Mouse (Mus musculus) thymus, adult 2 months (tissue): ENCODE results near the gene Cat.

Source experiments
- CTCF ChIP-seq: fragments of 200-500 bp; IDR thresholded peaks from 2 replicates; pipeline ENCODE4 v1.5.1; 2012; ENCODE audit warnings: mild to moderate bottlenecking, control low read depth, low read length, moderate library complexity, borderline replicate concordance; ENCODE audit not compliant: control insufficient read depth, poor library complexity, insufficient read depth; ENCODE audit errors: extremely low read depth
- POLR2A ChIP-seq: fragments of 200-500 bp; IDR thresholded peaks from 2 replicates; pipeline ENCODE4 v1.6.1; 2012; ENCODE audit warnings: mild to moderate bottlenecking, low read length, control low read depth, moderate library complexity; ENCODE audit not compliant: control insufficient read depth, poor library complexity, insufficient read depth; ENCODE audit errors: extremely low read depth

DNA sequence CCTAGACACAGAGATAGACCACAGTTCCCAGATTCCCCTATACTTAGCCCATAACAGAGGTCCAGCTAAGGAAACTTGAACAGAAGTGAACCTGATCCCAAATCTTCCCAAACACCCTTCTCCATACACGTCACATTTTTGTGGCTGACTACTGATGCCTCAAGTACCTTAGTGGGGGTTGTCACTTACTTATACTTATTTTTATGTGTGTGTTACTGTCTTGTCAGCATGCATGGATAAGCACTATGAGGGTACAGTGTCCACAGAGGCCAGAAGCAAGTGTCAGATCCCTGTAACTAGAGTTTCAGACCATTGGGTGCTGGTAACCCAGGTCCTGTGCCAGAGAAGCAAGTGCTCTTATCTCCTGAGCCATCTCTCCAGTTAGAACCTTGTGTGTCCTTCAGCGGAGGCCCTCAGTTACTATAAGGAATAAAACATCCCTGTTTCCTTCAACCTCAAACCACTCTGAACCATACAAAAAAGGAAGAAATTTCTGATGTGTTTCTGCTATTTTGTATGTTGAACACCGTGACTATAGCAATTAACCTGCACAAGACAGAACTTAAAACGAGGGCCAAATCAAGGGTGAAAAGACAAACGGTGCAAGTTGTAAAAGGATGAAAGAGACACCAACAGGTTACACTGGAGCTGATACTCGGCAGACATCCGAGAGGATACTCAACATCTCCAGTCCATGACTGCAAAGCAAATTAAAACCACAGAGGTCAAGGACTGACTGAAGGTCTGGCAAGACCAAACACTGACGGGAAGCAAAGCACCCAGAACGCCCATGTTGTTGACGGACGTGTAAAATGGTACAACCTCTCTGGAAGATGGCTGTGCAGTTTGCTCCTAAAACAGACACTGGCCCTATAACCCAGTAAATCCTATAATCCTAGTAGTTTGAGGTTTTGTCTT lies 3.4 kb downstream of the Cat start:
- TF ChIP-seq CTCF (no peak), POLR2A (no peak)
